Mouse (Mus musculus) kidney, adult 2 months (tissue): Measurements from ENCODE around the gene Cst9. TPM values are rescaled to one million over a fixed set of nuclear protein-coding genes. Genes with fewer than 3 reads are reported as not detected.

ENCODE experiments used
- DNase-seq: peaks from one replicate; pipeline ENCODE4 v3.0.0; 2021
- H3K27ac ChIP-seq: fragments of 200-500 bp; 2 replicates; pipeline ENCODE4 v1.5.1; 2012; ENCODE audit warnings: low read depth, low read length, control low read depth, inconsistent platforms; ENCODE audit not compliant: insufficient read depth
- H3K27me3 ChIP-seq: fragments of 200-500 bp; replicated peaks from 2 replicates; pipeline ENCODE4 v1.6.1; 2012; ENCODE audit warnings: mild to moderate bottlenecking, moderate library complexity, low read length, inconsistent platforms; ENCODE audit not compliant: control insufficient read depth, insufficient read depth
- H3K36me3 ChIP-seq: fragments of 200-500 bp; 2 replicates; pipeline ENCODE4 v1.6.1; 2012; ENCODE audit warnings: mild to moderate bottlenecking, moderate library complexity, low read length, inconsistent platforms; ENCODE audit not compliant: control insufficient read depth, insufficient read depth
- H3K4me1 ChIP-seq: fragments of 200-500 bp; 2 replicates; pipeline ENCODE4 v1.6.1; 2011; ENCODE audit warnings: low read length; ENCODE audit not compliant: control insufficient read depth, insufficient read depth
- H3K4me3 ChIP-seq: fragments of 200-500 bp; 2 replicates; pipeline ENCODE4 v1.5.1; 2011; ENCODE audit warnings: mild to moderate bottlenecking, low read depth, low read length, control low read depth; ENCODE audit not compliant: insufficient read depth
- CTCF ChIP-seq: fragments of 200-500 bp; conservative IDR thresholded peaks from 2 replicates; pipeline ENCODE4 v1.5.1; 2011; ENCODE audit warnings: low read depth, mild to moderate bottlenecking, control low read depth, low read length, moderate library complexity, mixed read lengths; ENCODE audit not compliant: insufficient read depth, insufficient read length
- POLR2A ChIP-seq: fragments of 200-500 bp; IDR thresholded peaks from one replicate; pipeline ENCODE4 v1.6.1; 2011; ENCODE audit warnings: low read depth, low read length, control low read depth
- WGBS: fragments of 180-500 bp; shearing (Covaris S2); methylation state at CpG from one replicate; pipeline ENCODE4 v1.1.7; 2018; 5-methylcytosine and 5-hydroxymethylcytosine counted together
- polyA plus RNA-seq: library from polyadenylated mRNA; depleted of rRNA; stranded (reverse); fragments of >200 nt; gene quantifications from 2 replicates; pipeline ENCODE4 v1.2.3, GENCODE M21; 2012

Gene Cst9
- polyA plus RNA-seq, 1 experiment: not detected

DNA sequence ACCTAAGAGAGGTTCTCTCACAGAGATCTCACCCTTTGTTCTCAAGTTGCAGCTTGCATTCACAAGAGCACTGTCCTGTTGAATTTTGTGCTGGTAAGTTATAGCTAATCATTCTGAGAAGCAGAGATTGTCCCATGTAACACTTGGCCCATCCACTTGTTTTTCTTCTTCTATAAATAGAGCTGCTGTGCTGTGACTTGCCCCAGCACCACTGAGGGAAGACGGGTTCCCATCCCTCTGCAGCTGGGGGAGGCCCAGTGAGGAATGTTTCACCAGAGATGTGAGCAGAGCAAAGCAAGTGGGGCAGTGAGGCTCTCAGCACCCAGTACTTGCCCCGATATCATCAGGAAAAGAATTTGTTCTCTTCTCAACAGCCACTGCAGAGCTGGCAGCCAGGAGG lies 30.0 kb downstream of the Cst9 start, which contains the start of gene 9230104L09Rik:
9230104L09Rik (minus strand) TSS at position 73 of the 400 bp plus-strand sequence.
- TF ChIP-seq CTCF: no peak
- no peak for TF ChIP-seq POLR2A
- Histone ChIP-seq H3K36me3 (no peaks in the 10 kb centered on the region), H3K27ac (no peak within 1 kb of the TSS), H3K4me1 (no peaks in the 10 kb centered on the region), H3K4me3 (no peak within 1 kb of the TSS), H3K27me3 (no peaks in the 10 kb centered on the region)
- DNase-seq: no peak
- WGBS: 56% methylated on average over 2 of the region's 2 CpGs

DNA sequence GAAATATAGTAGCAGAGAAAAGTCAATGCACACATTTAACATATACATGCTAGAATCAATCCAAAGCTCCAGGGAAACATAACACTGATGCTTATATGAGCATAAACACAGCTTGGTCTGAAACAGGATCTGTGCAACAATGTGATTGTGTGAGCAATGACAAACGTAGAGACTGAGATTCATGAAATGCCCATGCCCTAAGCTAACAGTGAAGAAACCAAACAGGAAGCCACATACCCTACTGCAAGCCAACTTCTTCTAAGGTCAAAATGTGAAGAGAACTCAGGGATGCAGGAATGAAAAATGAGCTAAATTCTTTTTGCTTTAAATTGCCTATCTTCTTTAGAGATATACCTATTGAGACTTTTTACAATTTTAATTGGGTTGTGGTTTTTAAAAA lies 34.0 kb downstream of the Cst9 start:
- Histone ChIP-seq H3K4me1 (no peaks in the 10 kb centered on the region), H3K27me3 (no peaks in the 10 kb centered on the region), H3K36me3 (no peaks in the 10 kb centered on the region; the same call in 1 of the 2 replicates), H3K27ac (no peak overlapping the region), H3K4me3 (no peak overlapping the region)
- TF ChIP-seq CTCF (no peak), POLR2A (no peak)
- 45% methylated on average over 1 of the region's 1 CpGs for whole genome bisulfite sequencing
- no peak for DNase-seq

DNA sequence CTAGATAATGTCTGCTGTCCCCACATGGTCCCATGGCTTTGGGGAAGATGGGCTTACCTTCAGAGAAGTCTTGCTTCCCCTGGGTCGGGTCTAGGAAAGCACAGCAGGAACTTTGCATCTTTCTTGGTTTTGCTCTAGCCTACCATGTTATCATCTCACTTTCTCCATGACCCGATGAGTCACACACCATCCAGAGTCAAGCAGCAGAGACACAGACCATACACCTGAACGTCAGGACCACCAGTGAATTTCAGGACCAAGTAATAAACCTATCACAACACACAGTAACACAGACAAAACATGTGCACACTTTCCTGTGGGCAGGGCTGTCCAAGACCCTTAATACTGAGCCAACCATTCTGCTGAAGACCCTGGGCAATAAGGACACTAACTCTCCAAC lies 35.6 kb downstream of the Cst9 start:
- Histone ChIP-seq H3K36me3 (no peaks in the 10 kb centered on the region; the same call in 1 of the 2 replicates), H3K27me3 (no peaks in the 10 kb centered on the region), H3K27ac (no peak overlapping the region), H3K4me1 (peaks cover 4% of the 10 kb centered on the region; the same call in 1 of the 2 replicates), H3K4me3 (no peak overlapping the region)
- TF ChIP-seq POLR2A (no peak), CTCF (no peak)
- no peak for DNase-seq
- WGBS: 79% methylated on average over 3 of the region's 3 CpGs

DNA sequence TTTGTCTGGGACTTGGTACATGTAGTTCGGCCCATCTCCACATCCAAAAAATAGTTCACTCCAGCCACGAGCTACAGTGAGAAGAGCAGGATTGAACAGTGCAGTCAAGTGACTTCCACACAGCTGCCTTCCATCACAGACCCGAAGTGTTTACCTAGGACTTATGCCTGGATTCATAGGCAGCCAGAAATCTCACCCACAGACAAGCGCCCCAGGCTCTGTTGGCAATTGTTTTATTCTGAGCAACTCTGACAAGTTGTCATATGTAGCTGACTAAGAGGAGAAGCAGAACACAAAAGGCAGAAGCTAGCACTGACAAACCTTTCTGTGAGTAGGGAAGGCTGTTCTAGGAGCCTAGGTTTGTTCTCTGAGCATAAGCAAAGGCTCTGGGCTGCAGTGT lies 37.9 kb downstream of the Cst9 start:
- no peak for TF ChIP-seq CTCF
- TF ChIP-seq POLR2A: no peak
- peaks cover 12% of the 10 kb centered on the region for H3K4me1 ChIP-seq
- 68% methylated on average over 4 of the region's 4 CpGs for WGBS
- H3K4me3 ChIP-seq: no peak overlapping the region; the same call in 1 of the 2 replicates
- H3K27me3 ChIP-seq: no peaks in the 10 kb centered on the region
- H3K27ac ChIP-seq: no peak overlapping the region
- DNase-seq: peak; percentile 25
- no peaks in the 10 kb centered on the region; the same call in 1 of the 2 replicates for H3K36me3 ChIP-seq

DNA sequence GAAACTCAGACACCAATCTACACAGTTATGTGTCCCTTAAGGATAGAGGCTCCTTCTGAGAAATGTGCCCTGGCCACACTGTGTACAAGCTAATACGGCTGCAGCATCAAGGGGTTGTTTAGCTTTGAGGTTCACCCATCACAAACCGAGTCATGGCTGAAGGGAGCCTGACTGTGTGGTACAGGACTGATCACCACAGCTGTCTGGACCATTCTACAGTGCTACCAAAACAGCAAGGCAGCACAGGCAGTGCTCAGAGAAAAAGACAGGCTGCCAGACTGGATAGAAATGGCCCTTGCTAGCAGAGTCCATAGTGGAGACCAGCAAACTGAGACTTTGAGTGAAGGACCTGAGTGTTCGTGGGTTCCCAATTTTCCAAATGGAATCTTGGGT lies 39.3 kb downstream of the Cst9 start:
- H3K27me3 ChIP-seq: no peaks in the 10 kb centered on the region
- no peaks in the 10 kb centered on the region; the same call in 1 of the 2 replicates for H3K36me3 ChIP-seq
- H3K4me3 ChIP-seq: peak overlapping the region; percentile 85
- TF ChIP-seq POLR2A (no peak), CTCF (no peak)
- peak overlapping the region; percentile 72 for H3K27ac ChIP-seq
- WGBS: 25% methylated on average over 3 of the region's 3 CpGs
- DNase-seq: no peak
- H3K4me1 ChIP-seq: peaks cover 12% of the 10 kb centered on the region

DNA sequence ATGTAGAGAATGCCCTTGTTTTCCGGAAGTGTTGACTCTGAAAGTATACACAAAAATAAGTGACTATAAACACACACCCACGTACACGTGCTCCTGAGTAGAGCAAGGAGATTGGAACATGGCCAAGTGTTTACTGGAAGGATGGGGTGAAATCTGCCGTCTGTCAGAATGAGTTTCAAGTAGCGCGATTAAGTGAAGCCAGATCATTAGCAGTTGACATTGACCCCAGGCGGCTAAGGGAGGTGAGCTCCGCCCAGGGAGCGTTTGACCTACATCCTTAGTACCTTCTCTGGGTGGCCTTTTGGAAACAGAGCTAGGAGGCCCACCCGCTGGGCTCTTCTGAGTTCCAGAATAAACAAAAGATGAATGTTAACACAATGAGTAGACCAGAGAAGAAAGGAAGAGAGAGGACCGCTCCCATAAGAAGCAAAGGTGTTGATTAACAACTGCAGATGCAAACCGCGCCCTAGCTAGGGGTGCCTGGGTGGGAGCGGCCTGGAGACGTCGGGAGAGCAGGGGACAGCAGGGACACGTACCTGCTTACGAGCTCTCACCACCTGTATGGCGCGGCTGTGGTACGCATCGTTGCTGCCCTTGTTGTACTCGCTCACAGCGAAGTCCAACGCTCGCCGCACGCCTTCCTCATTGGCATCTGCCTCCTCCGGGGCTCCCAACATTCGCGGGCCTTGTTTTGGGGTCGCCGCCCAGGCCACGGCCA lies 39.8 kb downstream of the Cst9 start:
- Histone ChIP-seq H3K36me3 (no peaks in the 10 kb centered on the region; the same call in 1 of the 2 replicates), H3K4me1 (peaks cover 16% of the 10 kb centered on the region), H3K4me3 (peak overlapping the region; percentile 85), H3K27ac (peak overlapping the region; percentile 72), H3K27me3 (no peaks in the 10 kb centered on the region)
- no peak for TF ChIP-seq POLR2A
- no peak for TF ChIP-seq CTCF
- WGBS: under 1% methylated on average over 34 of the region's 34 CpGs
- DNase-seq: peak; percentile 59

DNA sequence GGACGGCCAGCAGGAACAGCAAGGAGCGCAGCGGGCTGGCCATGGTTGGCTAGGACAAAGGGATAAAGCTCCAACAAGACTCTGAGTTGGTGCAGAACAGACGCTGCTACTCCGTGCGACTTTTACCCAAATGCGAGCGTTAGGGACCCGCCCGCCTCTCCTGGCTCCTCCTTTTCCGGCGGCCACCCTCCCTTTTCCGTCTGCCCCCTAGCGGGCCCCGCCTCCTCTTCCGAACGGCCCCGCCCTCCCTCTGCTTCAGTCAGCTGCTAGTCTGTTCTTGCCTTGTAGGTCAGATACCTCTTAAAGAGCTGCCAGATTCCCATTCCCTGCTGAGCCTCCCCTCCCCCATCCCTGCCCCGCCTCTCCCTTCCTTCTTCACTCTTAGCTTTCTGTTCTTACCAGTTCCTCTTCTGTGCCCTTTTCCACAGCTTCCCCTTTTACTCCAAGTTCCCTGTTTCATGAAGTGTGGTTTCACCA lies 40.4 kb downstream of the Cst9 start, which contains the start of gene Cst3:
Cst3 (minus strand) TSS at position 358 of the 477 bp plus-strand sequence.
- TF ChIP-seq POLR2A (peak; percentile 66), CTCF (no peak)
- 1% methylated on average over 19 of the region's 19 CpGs for WGBS
- DNase-seq: peak; percentile 98

More for the DNA sequence above, 40.4 kb downstream of the Cst9 start, which contains the start of gene Cst3:
- Histone ChIP-seq H3K27me3 (no peaks in the 10 kb centered on the region), H3K36me3 (no peaks in the 10 kb centered on the region; the same call in 1 of the 2 replicates), H3K4me3 (peak within 1 kb of the TSS; percentile 85), H3K27ac (peak within 1 kb of the TSS; percentile 90), H3K4me1 (peaks cover 16% of the 10 kb centered on the region)
